Mouse (Mus musculus): Measurements from ENCODE around the gene Phactr1. TPM values are rescaled to one million over a fixed set of nuclear protein-coding genes. Genes with fewer than 3 reads are reported as not detected.

Phactr1 gene
- polyA plus RNA-seq, 2 experiments: 3.6 to 6.7 TPM

- 93% methylated on average over 5 of the region's 5 CpGs for WGBS
- no peak overlapping the region for H3K4me2 ChIP-seq (replicated peaks; ENCODE audit: low read depth, low read length, severe bottlenecking)
- no peak for TF ChIP-seq POLR2A (IDR thresholded peaks at IDR 0.05; ENCODE audit: borderline replicate concordance, extremely low read depth, insufficient read depth, insufficient read length)
- DNase-seq (ENCODE audit: low spot score) (no peak), ATAC-seq (ENCODE audit: low FRiP score, low read depth) (no peak)
- peaks cover 21% of the 10 kb centered on the region for H3K4me1 ChIP-seq (ENCODE audit: control insufficient read depth, insufficient read depth, low read length)
- H3K9me3 ChIP-seq (ENCODE audit: control insufficient read depth, low read length): peaks cover 9% of the 10 kb centered on the region
- H3K27ac ChIP-seq (replicated peaks; ENCODE audit: low read depth, low read length): no peak overlapping the region
- H3K4me3 ChIP-seq (replicated peaks; ENCODE audit: low read length): no peak overlapping the region
- H3K27me3 ChIP-seq (ENCODE audit: control insufficient read depth, insufficient read depth, low read length): no peaks in the 10 kb centered on the region
- no peaks in the 10 kb centered on the region for H3K36me3 ChIP-seq (ENCODE audit: control insufficient read depth, insufficient read depth, low read length)
- H3K9ac ChIP-seq (ENCODE audit: low read depth, low read length, severe bottlenecking): no peak overlapping the region
Measured at GRCm38 (mm10) chr13:42932046-42932445, 251.6 kb downstream of the Phactr1 start.

- ATAC-seq (ENCODE audit: low FRiP score, low read depth) (peak; percentile 81), DNase-seq (ENCODE audit: low spot score) (peak; percentile 78)
- Histone ChIP-seq H3K27me3 (ENCODE audit: control insufficient read depth, insufficient read depth, low read length) (no peaks in the 10 kb centered on the region), H3K4me3 (replicated peaks; ENCODE audit: low read length) (no peak overlapping the region), H3K36me3 (ENCODE audit: control insufficient read depth, insufficient read depth, low read length) (no peaks in the 10 kb centered on the region), H3K9ac (ENCODE audit: low read depth, low read length, severe bottlenecking) (no peak overlapping the region), H3K9me3 (ENCODE audit: control insufficient read depth, low read length) (no peaks in the 10 kb centered on the region), H3K4me2 (replicated peaks; ENCODE audit: low read depth, low read length, severe bottlenecking) (peak overlapping the region; percentile 20), H3K27ac (replicated peaks; ENCODE audit: low read depth, low read length) (no peak overlapping the region), H3K4me1 (ENCODE audit: control insufficient read depth, insufficient read depth, low read length) (peaks cover 19% of the 10 kb centered on the region)
- no peak for TF ChIP-seq POLR2A (IDR thresholded peaks at IDR 0.05; ENCODE audit: borderline replicate concordance, extremely low read depth, insufficient read depth, insufficient read length)
- 8% methylated on average over 16 of the region's 16 CpGs for WGBS
Measured at GRCm38 (mm10) chr13:42934538-42935126, 254.2 kb downstream of the Phactr1 start.

DNA sequence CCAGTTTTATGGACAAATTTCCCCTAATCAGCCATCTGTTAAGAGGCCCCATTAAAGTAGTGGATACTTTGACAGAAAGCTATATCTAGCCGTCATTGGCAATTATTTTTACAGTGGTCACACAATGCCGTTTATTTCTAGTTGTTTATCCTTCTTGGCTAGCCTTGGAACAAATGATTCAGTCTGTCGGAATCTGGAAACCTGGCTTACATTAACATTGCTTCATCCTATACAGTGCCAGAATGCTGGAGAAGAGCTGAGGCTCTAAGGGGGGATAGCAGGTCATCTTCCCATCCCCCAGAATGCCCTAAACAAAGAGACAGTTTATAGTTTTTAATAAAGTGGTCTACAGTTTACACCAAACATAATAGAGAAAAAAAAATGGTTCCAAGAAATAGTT, 257.4 kb downstream of the Phactr1 start:
- ATAC-seq (ENCODE audit: low FRiP score, low read depth) (no peak; the same call in 1 of the 2 replicates), DNase-seq (ENCODE audit: low spot score) (peak; percentile 45)
- Histone ChIP-seq H3K4me3 (replicated peaks; ENCODE audit: low read length) (no peak overlapping the region), H3K4me1 (ENCODE audit: control insufficient read depth, insufficient read depth, low read length) (peaks cover 11% of the 10 kb centered on the region), H3K36me3 (ENCODE audit: control insufficient read depth, insufficient read depth, low read length) (no peaks in the 10 kb centered on the region), H3K27me3 (ENCODE audit: control insufficient read depth, insufficient read depth, low read length) (no peaks in the 10 kb centered on the region), H3K9ac (ENCODE audit: low read depth, low read length, severe bottlenecking) (no peak overlapping the region), H3K27ac (replicated peaks; ENCODE audit: low read depth, low read length) (no peak overlapping the region), H3K9me3 (ENCODE audit: control insufficient read depth, low read length) (no peaks in the 10 kb centered on the region), H3K4me2 (replicated peaks; ENCODE audit: low read depth, low read length, severe bottlenecking) (no peak overlapping the region)
- TF ChIP-seq POLR2A (IDR thresholded peaks at IDR 0.05; ENCODE audit: borderline replicate concordance, extremely low read depth, insufficient read depth, insufficient read length): no peak
- 40% methylated on average over 3 of the region's 3 CpGs for WGBS

- Histone ChIP-seq H3K9me3 (ENCODE audit: control insufficient read depth, low read length) (no peaks in the 10 kb centered on the region), H3K27me3 (ENCODE audit: control insufficient read depth, insufficient read depth, low read length) (no peaks in the 10 kb centered on the region), H3K4me1 (ENCODE audit: control insufficient read depth, insufficient read depth, low read length) (peaks cover 11% of the 10 kb centered on the region), H3K4me2 (replicated peaks; ENCODE audit: low read depth, low read length, severe bottlenecking) (no peak overlapping the region), H3K36me3 (ENCODE audit: control insufficient read depth, insufficient read depth, low read length) (no peaks in the 10 kb centered on the region), H3K27ac (replicated peaks; ENCODE audit: low read depth, low read length) (no peak overlapping the region), H3K4me3 (replicated peaks; ENCODE audit: low read length) (no peak overlapping the region), H3K9ac (ENCODE audit: low read depth, low read length, severe bottlenecking) (no peak overlapping the region)
- DNase-seq (ENCODE audit: low spot score) (no peak), ATAC-seq (ENCODE audit: low FRiP score, low read depth) (no peak)
- 77% methylated on average over 1 of the region's 1 CpGs for WGBS
- no peak for TF ChIP-seq POLR2A (IDR thresholded peaks at IDR 0.05; ENCODE audit: borderline replicate concordance, extremely low read depth, insufficient read depth, insufficient read length)
Measured at GRCm38 (mm10) chr13:42938346-42938745, 257.9 kb downstream of the Phactr1 start.

DNA sequence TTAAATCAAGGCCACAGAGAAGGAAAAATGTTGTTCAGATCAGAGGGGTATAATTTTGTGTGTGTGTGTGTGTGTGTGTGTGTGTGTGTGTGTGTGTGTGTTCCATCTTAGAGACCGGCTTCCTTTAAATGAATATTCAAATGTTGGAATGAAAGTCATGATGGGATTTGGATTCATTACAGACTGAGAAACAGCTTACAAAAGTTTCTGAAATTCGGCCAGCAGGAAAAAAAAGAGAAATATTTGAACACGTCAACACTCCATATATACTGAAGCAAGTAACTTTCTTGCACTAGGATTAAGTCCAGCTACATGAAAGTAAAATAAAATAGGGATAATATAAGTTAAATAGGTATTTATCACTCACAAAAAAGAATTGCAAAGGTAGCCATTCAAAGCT, 259.8 kb downstream of the Phactr1 start:
- no peak for DNase-seq (ENCODE audit: low spot score)
- WGBS: 70% methylated on average over 3 of the region's 3 CpGs
- H3K27ac ChIP-seq (replicated peaks; ENCODE audit: low read depth, low read length): no peak overlapping the region
- H3K4me3 ChIP-seq (replicated peaks; ENCODE audit: low read length): no peak overlapping the region
- H3K9me3 ChIP-seq (ENCODE audit: control insufficient read depth, low read length): no peaks in the 10 kb centered on the region
- peaks cover 4% of the 10 kb centered on the region; the same call in 1 of the 2 replicates for H3K4me1 ChIP-seq (ENCODE audit: control insufficient read depth, insufficient read depth, low read length)
- no peak for TF ChIP-seq POLR2A (IDR thresholded peaks at IDR 0.05; ENCODE audit: borderline replicate concordance, extremely low read depth, insufficient read depth, insufficient read length)
- no peak overlapping the region for H3K9ac ChIP-seq (ENCODE audit: low read depth, low read length, severe bottlenecking)
- no peaks in the 10 kb centered on the region for H3K27me3 ChIP-seq (ENCODE audit: control insufficient read depth, insufficient read depth, low read length)
- ATAC-seq (ENCODE audit: low FRiP score, low read depth): no peak
- no peak overlapping the region for H3K4me2 ChIP-seq (replicated peaks; ENCODE audit: low read depth, low read length, severe bottlenecking)
- H3K36me3 ChIP-seq (ENCODE audit: control insufficient read depth, insufficient read depth, low read length): no peaks in the 10 kb centered on the region
